Mouse (Mus musculus) forebrain, embryonic 12.5 days (tissue): ENCODE measurements at regions not wholly inside any gene's neighbourhood (a gene's known extent, or its start where the extent isn't known, plus 50 kb on each side); places are given as distances from the start of the nearest gene placed in this dataset.

Experiments used
- ATAC-seq: fragments of 200-750 bp; cut with Nextera tagmentation; 2 replicates; pipeline ENCODE4 v1.8.0; 2017; ENCODE audit warnings: moderate TSS enrichment; ENCODE audit not compliant: low FRiP score
- H3K27ac ChIP-seq: fragments of 300-500 bp; sonication (generic); 2 replicates; pipeline ENCODE4 v1.5.1; 2016; ENCODE audit warnings: mild to moderate bottlenecking
- H3K27me3 ChIP-seq: fragments of 300-500 bp; sonication (generic); 2 replicates; pipeline ENCODE4 v1.6.1; 2016; ENCODE audit warnings: mild to moderate bottlenecking
- H3K36me3 ChIP-seq: fragments of 300-500 bp; sonication (generic); replicated peaks from 2 replicates; pipeline ENCODE4 v1.6.1; 2016; ENCODE audit warnings: mild to moderate bottlenecking
- H3K4me1 ChIP-seq: fragments of 300-500 bp; sonication (generic); 2 replicates; pipeline ENCODE4 v1.6.1; 2016
- H3K4me2 ChIP-seq: fragments of 300-500 bp; sonication (generic); 2 replicates; pipeline ENCODE4 v1.6.1; 2016; ENCODE audit warnings: mild to moderate bottlenecking, moderate library complexity
- H3K4me3 ChIP-seq: fragments of 300-500 bp; sonication (generic); replicated peaks from 2 replicates; pipeline ENCODE4 v1.5.1; 2016; ENCODE audit warnings: mild to moderate bottlenecking
- H3K9ac ChIP-seq: fragments of 300-500 bp; sonication (generic); 2 replicates; pipeline ENCODE4 v1.6.1; 2016; ENCODE audit warnings: mild to moderate bottlenecking
- H3K9me3 ChIP-seq: fragments of 300-500 bp; sonication (generic); 2 replicates; pipeline ENCODE4 v1.6.1; 2016
- WGBS: fragments of 180-500 bp; shearing (Covaris S2); methylation state at CpG from one replicate; pipeline ENCODE4 v1.1.7; 2016; 5-methylcytosine and 5-hydroxymethylcytosine counted together

DNA sequence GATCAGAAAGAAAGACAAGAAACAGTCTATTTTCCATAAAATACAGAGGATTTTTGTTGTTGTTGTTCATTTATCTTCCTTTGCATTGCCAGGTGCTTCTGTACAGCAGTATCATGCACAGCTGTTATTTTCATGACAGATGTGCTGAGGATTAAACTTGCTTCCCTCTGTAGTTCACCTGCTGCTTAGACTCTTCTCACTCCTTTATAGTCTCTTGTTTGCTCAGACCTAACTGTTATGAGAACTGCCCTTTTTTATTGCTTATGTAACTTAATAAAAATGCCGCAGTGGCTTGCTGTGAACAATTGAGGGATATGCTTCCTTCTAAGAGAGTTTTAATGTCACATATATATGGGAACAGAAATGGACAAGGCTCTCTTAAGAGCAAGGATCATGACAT is 467.1 kb downstream of the Adcyap1 start:
- Histone ChIP-seq H3K4me2 (no peak overlapping the region), H3K36me3 (no peaks in the 10 kb centered on the region), H3K27me3 (no peaks in the 10 kb centered on the region), H3K9ac (no peak overlapping the region), H3K9me3 (no peaks in the 10 kb centered on the region), H3K27ac (no peak overlapping the region), H3K4me1 (no peaks in the 10 kb centered on the region), H3K4me3 (no peak overlapping the region)
- 88% methylated on average over 1 of the region's 1 CpGs for WGBS
- ATAC-seq: no peak

DNA sequence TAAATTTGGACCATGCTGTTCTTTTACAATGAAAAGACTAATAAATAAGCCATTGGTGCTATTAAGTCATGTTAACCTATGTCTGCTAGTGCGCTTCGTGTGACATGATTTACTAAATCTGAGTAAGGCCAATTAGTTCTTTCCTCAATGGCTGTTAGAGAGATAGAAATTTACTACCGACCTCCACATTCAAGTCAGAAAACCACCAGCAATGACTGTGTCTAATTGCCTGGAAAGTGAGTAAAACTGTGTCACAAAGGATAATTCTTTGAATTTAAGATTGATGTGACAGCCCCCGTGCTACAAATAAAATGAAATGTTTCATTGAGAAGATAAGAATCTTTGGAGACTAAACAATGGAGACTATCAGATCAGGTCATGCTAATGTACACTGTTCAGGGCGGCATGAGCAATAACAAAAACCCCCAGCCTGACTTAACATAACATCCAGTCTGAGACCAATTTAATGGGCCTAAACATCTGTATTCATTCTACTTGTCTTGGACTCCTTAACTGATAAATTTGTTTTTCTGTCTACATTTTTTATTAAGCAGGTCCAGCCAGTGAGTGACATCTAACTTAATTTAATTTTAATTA is 477.6 kb downstream of the Adcyap1 start:
- ATAC-seq: no peak
- Histone ChIP-seq H3K27ac (no peak overlapping the region), H3K36me3 (no peaks in the 10 kb centered on the region), H3K27me3 (no peaks in the 10 kb centered on the region), H3K4me2 (no peak overlapping the region), H3K4me1 (no peaks in the 10 kb centered on the region), H3K9ac (no peak overlapping the region), H3K4me3 (no peak overlapping the region), H3K9me3 (no peaks in the 10 kb centered on the region)
- 45% methylated on average over 5 of the region's 5 CpGs for WGBS

GRCm38 (mm10) chr17:93700685-93701084 is 501.9 kb downstream of the Adcyap1 start:
- Histone ChIP-seq H3K9me3 (no peaks in the 10 kb centered on the region), H3K4me2 (no peak overlapping the region), H3K27me3 (no peaks in the 10 kb centered on the region), H3K27ac (no peak overlapping the region), H3K4me3 (no peak overlapping the region), H3K9ac (no peak overlapping the region), H3K36me3 (no peaks in the 10 kb centered on the region), H3K4me1 (no peaks in the 10 kb centered on the region)
- ATAC-seq: no peak

GRCm38 (mm10) chr17:93717623-93718022 is 518.8 kb downstream of the Adcyap1 start:
- no peak overlapping the region for H3K4me2 ChIP-seq
- H3K4me1 ChIP-seq: no peaks in the 10 kb centered on the region
- H3K9me3 ChIP-seq: no peaks in the 10 kb centered on the region
- ATAC-seq: no peak
- no peak overlapping the region for H3K27ac ChIP-seq
- H3K9ac ChIP-seq: no peak overlapping the region
- 89% methylated on average over 2 of the region's 2 CpGs for WGBS
- no peaks in the 10 kb centered on the region for H3K27me3 ChIP-seq
- H3K4me3 ChIP-seq: no peak overlapping the region
- no peaks in the 10 kb centered on the region for H3K36me3 ChIP-seq

- Histone ChIP-seq H3K4me1 (no peaks in the 10 kb centered on the region), H3K9ac (no peak overlapping the region), H3K27me3 (no peaks in the 10 kb centered on the region), H3K27ac (no peak overlapping the region), H3K36me3 (no peaks in the 10 kb centered on the region), H3K4me3 (no peak overlapping the region), H3K4me2 (no peak overlapping the region), H3K9me3 (no peaks in the 10 kb centered on the region)
- ATAC-seq: no peak
Observed at GRCm38 (mm10) chr17:93741341-93741740, 542.5 kb downstream of the Adcyap1 start.

GRCm38 (mm10) chr17:93762349-93762748 is 563.5 kb downstream of the Adcyap1 start:
- peak; percentile 67; the same call in 1 of the 2 replicates for ATAC-seq
- Histone ChIP-seq H3K36me3 (no peaks in the 10 kb centered on the region), H3K9me3 (no peaks in the 10 kb centered on the region), H3K27me3 (no peaks in the 10 kb centered on the region), H3K4me2 (no peak overlapping the region), H3K4me3 (no peak overlapping the region), H3K4me1 (no peaks in the 10 kb centered on the region), H3K27ac (no peak overlapping the region), H3K9ac (no peak overlapping the region)
- 6% methylated on average over 1 of the region's 1 CpGs for WGBS
